Mouse (Mus musculus): ENCODE results near the gene Rpl9.

DNA sequence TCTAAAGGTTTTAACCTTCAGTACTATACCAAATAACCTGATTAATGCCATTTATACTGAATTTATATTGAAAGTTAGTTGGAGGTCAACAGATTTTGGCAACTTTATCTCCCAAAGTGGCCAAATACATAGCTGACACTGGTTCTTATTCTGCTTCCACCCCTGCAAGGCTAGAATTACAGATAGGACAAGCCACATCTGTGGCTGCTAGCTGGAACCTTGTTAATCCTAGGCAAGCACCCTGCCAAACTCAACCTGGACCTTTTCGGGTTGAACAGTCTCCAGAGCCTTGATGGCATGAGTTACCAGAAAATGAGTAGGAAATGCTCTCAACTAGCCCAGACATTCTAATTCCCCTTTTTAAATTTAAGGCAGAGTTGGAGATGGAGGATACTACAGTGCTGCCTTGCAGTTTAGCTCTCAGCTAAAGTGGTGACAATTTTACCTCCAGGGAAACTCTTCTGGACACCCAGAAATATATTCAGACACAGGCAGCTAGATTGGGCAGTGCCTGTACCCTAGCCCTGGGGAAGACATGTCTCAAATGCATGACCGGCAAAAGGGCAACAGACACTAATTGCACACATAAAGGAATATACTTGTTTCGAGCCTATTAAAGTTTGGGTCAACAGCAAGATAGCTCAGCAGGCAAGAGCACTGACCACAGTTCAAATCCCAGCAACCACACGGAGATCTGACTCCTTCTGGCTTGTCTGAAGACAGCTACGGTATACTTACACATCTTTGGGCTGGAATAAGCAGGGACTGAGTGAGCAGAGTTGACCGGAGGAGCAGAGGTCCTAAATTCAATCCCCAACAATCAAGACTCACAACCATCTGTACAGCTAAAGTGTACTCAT lies 4.0 kb downstream of the Rpl9 start:
- TF ChIP-seq CTCF (conservative IDR thresholded peaks at IDR 0.05; ENCODE audit: low read length): no peak
- no peak for TF ChIP-seq POU5F1 (IDR thresholded peaks at IDR 0.05; ENCODE audit: borderline replicate concordance, low read length)
